Mouse (Mus musculus): ENCODE measurements around the gene Lctl. TPM values are rescaled to one million over a fixed set of nuclear protein-coding genes. Genes with fewer than 3 reads are reported as not detected.

Gene Lctl
- polyA plus RNA-seq, 1 experiment = not detected

GRCm38 (mm10) chr9:64084661-64085399 lies 32.1 kb upstream of the Lctl start:
- Histone ChIP-seq H3K27ac (ENCODE audit: insufficient read depth, low read depth, low read length) (no peak overlapping the region), H3K4me1 (ENCODE audit: control insufficient read depth, insufficient read depth, low read length) (peaks cover 24% of the 10 kb centered on the region), H3K4me3 (ENCODE audit: insufficient read depth, low read length) (peak overlapping the region; percentile 47)
- TF ChIP-seq POLR2A (IDR thresholded peaks at IDR 0.05; ENCODE audit: borderline replicate concordance, low read depth, low read length) (no peak), CTCF (IDR thresholded peaks at IDR 0.05; ENCODE audit: low read depth, low read length) (no peak)

- no peak overlapping the region for H3K27ac ChIP-seq (ENCODE audit: insufficient read depth, low read depth, low read length)
Measured at GRCm38 (mm10) chr9:64085976-64086375, 31.0 kb upstream of the Lctl start.

GRCm38 (mm10) chr9:64086543-64086942 lies 30.4 kb upstream of the Lctl start:
- no peak overlapping the region for H3K27ac ChIP-seq (ENCODE audit: insufficient read depth, low read depth, low read length)
- H3K4me3 ChIP-seq (ENCODE audit: insufficient read depth, low read length) = no peak overlapping the region
- peaks cover 27% of the 10 kb centered on the region for H3K4me1 ChIP-seq (ENCODE audit: control insufficient read depth, insufficient read depth, low read length)
- TF ChIP-seq POLR2A (IDR thresholded peaks at IDR 0.05; ENCODE audit: borderline replicate concordance, low read depth, low read length) (no peak), CTCF (IDR thresholded peaks at IDR 0.05; ENCODE audit: low read depth, low read length) (no peak)

More at GRCm38 (mm10) chr9:64085976-64086375, 31.0 kb upstream of the Lctl start:
- Histone ChIP-seq H3K4me3 (ENCODE audit: insufficient read depth, low read length) (no peak overlapping the region), H3K4me1 (ENCODE audit: control insufficient read depth, insufficient read depth, low read length) (peaks cover 27% of the 10 kb centered on the region)
- TF ChIP-seq POLR2A (IDR thresholded peaks at IDR 0.05; ENCODE audit: borderline replicate concordance, low read depth, low read length) = no peak
- TF ChIP-seq CTCF (IDR thresholded peaks at IDR 0.05; ENCODE audit: low read depth, low read length) = no peak

GRCm38 (mm10) chr9:64087461-64088235 lies 29.3 kb upstream of the Lctl start:
- no peak overlapping the region for H3K27ac ChIP-seq (ENCODE audit: insufficient read depth, low read depth, low read length)
- peaks cover 33% of the 10 kb centered on the region for H3K4me1 ChIP-seq (ENCODE audit: control insufficient read depth, insufficient read depth, low read length)
- TF ChIP-seq POLR2A (IDR thresholded peaks at IDR 0.05; ENCODE audit: borderline replicate concordance, low read depth, low read length) = no peak
- TF ChIP-seq CTCF (IDR thresholded peaks at IDR 0.05; ENCODE audit: low read depth, low read length) = peak; percentile 45; the same call in 1 of the 2 replicates
- H3K4me3 ChIP-seq (ENCODE audit: insufficient read depth, low read length) = no peak overlapping the region

GRCm38 (mm10) chr9:64088346-64088745 lies 28.6 kb upstream of the Lctl start:
- no peak overlapping the region for H3K4me3 ChIP-seq (ENCODE audit: insufficient read depth, low read length)
- H3K4me1 ChIP-seq (ENCODE audit: control insufficient read depth, insufficient read depth, low read length) = peaks cover 37% of the 10 kb centered on the region
- no peak for TF ChIP-seq CTCF (IDR thresholded peaks at IDR 0.05; ENCODE audit: low read depth, low read length)
- no peak for TF ChIP-seq POLR2A (IDR thresholded peaks at IDR 0.05; ENCODE audit: borderline replicate concordance, low read depth, low read length)
- no peak overlapping the region; the same call in 1 of the 2 replicates for H3K27ac ChIP-seq (ENCODE audit: insufficient read depth, low read depth, low read length)

- Histone ChIP-seq H3K27ac (ENCODE audit: insufficient read depth, low read depth, low read length) (peak overlapping the region; percentile 88), H3K4me1 (ENCODE audit: control insufficient read depth, insufficient read depth, low read length) (peaks cover 36% of the 10 kb centered on the region), H3K4me3 (ENCODE audit: insufficient read depth, low read length) (peak overlapping the region; percentile 19; the same call in 1 of the 2 replicates)
- no peak for TF ChIP-seq CTCF (IDR thresholded peaks at IDR 0.05; ENCODE audit: low read depth, low read length)
- no peak for TF ChIP-seq POLR2A (IDR thresholded peaks at IDR 0.05; ENCODE audit: borderline replicate concordance, low read depth, low read length)
Measured at GRCm38 (mm10) chr9:64089004-64089403, 27.9 kb upstream of the Lctl start.

- peaks cover 27% of the 10 kb centered on the region for H3K4me1 ChIP-seq (ENCODE audit: control insufficient read depth, insufficient read depth, low read length)
- TF ChIP-seq POLR2A (IDR thresholded peaks at IDR 0.05; ENCODE audit: borderline replicate concordance, low read depth, low read length) (no peak), CTCF (IDR thresholded peaks at IDR 0.05; ENCODE audit: low read depth, low read length) (no peak)
- H3K4me3 ChIP-seq (ENCODE audit: insufficient read depth, low read length) = no peak overlapping the region
- H3K27ac ChIP-seq (ENCODE audit: insufficient read depth, low read depth, low read length) = no peak overlapping the region
Measured at GRCm38 (mm10) chr9:64094083-64094482, 22.9 kb upstream of the Lctl start.

GRCm38 (mm10) chr9:64098282-64098681 lies 18.7 kb upstream of the Lctl start:
- Histone ChIP-seq H3K4me3 (ENCODE audit: insufficient read depth, low read length) (no peak overlapping the region), H3K4me1 (ENCODE audit: control insufficient read depth, insufficient read depth, low read length) (peaks cover 12% of the 10 kb centered on the region), H3K27ac (ENCODE audit: insufficient read depth, low read depth, low read length) (no peak overlapping the region)
- TF ChIP-seq CTCF (IDR thresholded peaks at IDR 0.05; ENCODE audit: low read depth, low read length) (no peak), POLR2A (IDR thresholded peaks at IDR 0.05; ENCODE audit: borderline replicate concordance, low read depth, low read length) (no peak)

GRCm38 (mm10) chr9:64100442-64100841 lies 16.5 kb upstream of the Lctl start:
- peaks cover 21% of the 10 kb centered on the region for H3K4me1 ChIP-seq (ENCODE audit: control insufficient read depth, insufficient read depth, low read length)
- TF ChIP-seq POLR2A (IDR thresholded peaks at IDR 0.05; ENCODE audit: borderline replicate concordance, low read depth, low read length) (no peak), CTCF (IDR thresholded peaks at IDR 0.05; ENCODE audit: low read depth, low read length) (peak; percentile 96)
- H3K27ac ChIP-seq (ENCODE audit: insufficient read depth, low read depth, low read length) = no peak overlapping the region
- H3K4me3 ChIP-seq (ENCODE audit: insufficient read depth, low read length) = no peak overlapping the region

- Histone ChIP-seq H3K27ac (ENCODE audit: insufficient read depth, low read depth, low read length) (peak overlapping the region; percentile 92), H3K4me3 (ENCODE audit: insufficient read depth, low read length) (no peak overlapping the region), H3K4me1 (ENCODE audit: control insufficient read depth, insufficient read depth, low read length) (peaks cover 25% of the 10 kb centered on the region)
- TF ChIP-seq CTCF (IDR thresholded peaks at IDR 0.05; ENCODE audit: low read depth, low read length) (no peak), POLR2A (IDR thresholded peaks at IDR 0.05; ENCODE audit: borderline replicate concordance, low read depth, low read length) (no peak)
Measured at GRCm38 (mm10) chr9:64105301-64105700, 11.6 kb upstream of the Lctl start.
